Mouse (Mus musculus): ENCODE results near the gene Abi1.

- TF ChIP-seq CTCF (IDR thresholded peaks at IDR 0.05; ENCODE audit: insufficient read depth, low read depth, low read length) (no peak), POLR2A (IDR thresholded peaks at IDR 0.05; ENCODE audit: insufficient read depth, low read depth, low read length) (no peak)
These were observed 125.6 kb downstream of the Abi1 start for GRCm38 (mm10) chr2:22914421-22914820.
